Mouse (Mus musculus): ENCODE data around the gene Zcchc24.

- TF ChIP-seq CTCF (IDR thresholded peaks at IDR 0.05; ENCODE audit: low read depth, low read length) (no peak), POLR2A (IDR thresholded peaks at IDR 0.05; ENCODE audit: borderline replicate concordance, low read depth, low read length) (no peak)
These were observed at the start of gene Zcchc24 for GRCm38 (mm10) chr14:25768915-25769625.

All from bone marrow macrophage, adult 2 months (primary cell).